In the genomic region with DNA sequence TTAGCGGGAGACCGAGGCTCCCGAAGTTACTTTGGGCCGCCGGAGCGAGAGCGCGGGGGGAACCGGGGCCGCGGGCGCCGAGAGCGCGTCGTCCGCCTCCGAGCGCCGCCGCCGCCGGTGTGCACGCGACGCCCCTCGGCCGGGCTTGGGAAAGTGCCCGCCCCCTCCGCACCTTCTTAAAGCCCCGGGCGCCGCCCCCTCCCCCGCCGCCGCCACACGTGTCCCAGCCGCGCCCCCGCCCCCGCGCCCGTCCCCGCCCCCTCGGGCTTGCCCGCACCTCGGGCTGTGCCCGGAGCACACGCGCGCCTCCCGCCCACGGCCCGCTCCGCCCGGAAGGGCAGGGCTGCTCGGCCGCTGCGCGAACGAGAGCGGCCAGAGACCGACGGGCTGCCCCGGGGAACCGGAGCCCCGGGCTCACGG, we compare ENCODE assay signal across 8 mouse cellular contexts. TPM values are rescaled to one million over a fixed set of nuclear protein-coding genes. Genes with fewer than 3 reads are reported as not detected.
DNase-seq lines count a peak whose midpoint lies in the region; ATAC-seq and TF ChIP-seq lines count a peak whose summit lies in the region.

Reln (minus strand) TSS at position 147 of the 420 bp plus-strand sequence.

- no peaks in the 10 kb centered on the region for H3K36me3 ChIP-seq in intestine, embryonic 16.5 days (ENCODE audit: control insufficient read depth, insufficient read depth, low read length)
- H3K36me3 ChIP-seq in liver, embryonic 14.5 days (replicated peaks; ENCODE audit: control insufficient read depth, insufficient read depth, low read depth): no peaks in the 10 kb centered on the region
- H3K36me3 ChIP-seq in stomach, embryonic 15.5 days: no peaks in the 10 kb centered on the region

- H3K27me3 ChIP-seq in intestine, embryonic 16.5 days (replicated peaks; ENCODE audit: control insufficient read depth, insufficient read depth, low read length): peaks cover 59% of the 10 kb centered on the region
- H3K27me3 ChIP-seq in liver, embryonic 14.5 days (ENCODE audit: control insufficient read depth, insufficient read depth, low read length): peaks cover 59% of the 10 kb centered on the region
- H3K27me3 ChIP-seq in stomach, embryonic 15.5 days (replicated peaks): peaks cover 61% of the 10 kb centered on the region

- no peaks in the 10 kb centered on the region for H3K9me3 ChIP-seq in intestine, embryonic 16.5 days (ENCODE audit: control insufficient read depth, low read length)
- no peaks in the 10 kb centered on the region for H3K9me3 ChIP-seq in liver, embryonic 14.5 days (ENCODE audit: control insufficient read depth, low read length)
- no peaks in the 10 kb centered on the region for H3K9me3 ChIP-seq in stomach, embryonic 15.5 days

- no peak for TF ChIP-seq CTCF in liver, embryonic 14.5 days (IDR thresholded peaks at IDR 0.05; ENCODE audit: low read depth)

- no peaks in the 10 kb centered on the region for H3K4me1 ChIP-seq in brown adipose tissue, adult 24 weeks (ENCODE audit: control insufficient read depth, insufficient read depth, insufficient read length, low read length)
- H3K4me1 ChIP-seq in intestine, embryonic 16.5 days (ENCODE audit: control insufficient read depth, insufficient read depth, low read length): peaks cover 15% of the 10 kb centered on the region
- H3K4me1 ChIP-seq in liver, embryonic 14.5 days (replicated peaks; ENCODE audit: control insufficient read depth in 2 of 2, insufficient read depth in 2 of 2, low read length in 1 of 2): peaks cover 37 to 38% of the 10 kb centered on the region in 2 experiments
- peaks cover 15% of the 10 kb centered on the region for H3K4me1 ChIP-seq in stomach, embryonic 15.5 days

- TF ChIP-seq EP300 in liver, embryonic 14.5 days (IDR thresholded peaks at IDR 0.05; ENCODE audit: low read depth): no peak

- peak within 1 kb of the TSS; percentile 47 for H3K4me3 ChIP-seq in brown adipose tissue, adult 24 weeks (ENCODE audit: insufficient read depth, low read depth, low read length)
- peak within 1 kb of the TSS; percentile 56 for H3K4me3 ChIP-seq in intestine, embryonic 16.5 days (ENCODE audit: low read length)
- peak within 1 kb of the TSS; percentile 66 to 67 for H3K4me3 ChIP-seq in liver, embryonic 14.5 days (ENCODE audit: insufficient read depth in 1 of 2, low read depth in 2 of 2, low read length in 2 of 2)
- peak within 1 kb of the TSS; percentile 50 for H3K4me3 ChIP-seq in stomach, embryonic 15.5 days (replicated peaks)

- 0 out of 2 replicates have a peak, but pooled peaks have one; percentile 6 for ATAC-seq in erythroblast, adult 5-6 weeks (replicated peaks; ENCODE audit: low FRiP score, poor library complexity, severe bottlenecking)
- peak; percentile 81 for ATAC-seq in intestine, embryonic 16.5 days
- peak; percentile 57 for ATAC-seq in liver, embryonic 14.5 days (ENCODE audit: insufficient read depth)
- peak; percentile 68 for ATAC-seq in stomach, embryonic 15.5 days (ENCODE audit: insufficient read depth, low FRiP score, low read depth)
- no peak for ATAC-seq in inflammation-experienced regulatory T-cells, adult 6 months

- WGBS in intestine, embryonic 16.5 days: 1% methylated on average over 47 of the region's 68 CpGs
- WGBS in liver, embryonic 14.5 days (ENCODE audit: insufficient replicate concordance): under 1% methylated on average over 54 of the region's 68 CpGs
- 0% methylated on average over 49 of the region's 68 CpGs for WGBS in stomach, embryonic 15.5 days

- H3K27ac ChIP-seq in brown adipose tissue, adult 24 weeks (replicated peaks; ENCODE audit: low read depth, low read length): no peak within 1 kb of the TSS
- H3K27ac ChIP-seq in intestine, embryonic 16.5 days (ENCODE audit: low read length): no peak within 1 kb of the TSS
- peak within 1 kb of the TSS; percentile 97 for H3K27ac ChIP-seq in liver, embryonic 14.5 days
- H3K27ac ChIP-seq in stomach, embryonic 15.5 days: no peak within 1 kb of the TSS

- H3K4me2 ChIP-seq in intestine, embryonic 16.5 days (ENCODE audit: low read depth, low read length): peak within 1 kb of the TSS; percentile 98
- H3K4me2 ChIP-seq in liver, embryonic 14.5 days (ENCODE audit: low read depth): peak within 1 kb of the TSS; percentile 80
- peak within 1 kb of the TSS; percentile 97 for H3K4me2 ChIP-seq in stomach, embryonic 15.5 days

- 0 out of 2 replicates have a peak within 1 kb of the TSS, but pooled peaks have one; percentile 15 for H3K9ac ChIP-seq in intestine, embryonic 16.5 days (ENCODE audit: low read depth, low read length)
- peak within 1 kb of the TSS; percentile 85 for H3K9ac ChIP-seq in liver, embryonic 14.5 days (replicated peaks)
- H3K9ac ChIP-seq in stomach, embryonic 15.5 days: no peak within 1 kb of the TSS

- no peak for DNase-seq in left cerebral cortex, adult 18-20 months (ENCODE audit: low spot score in 2 of 2)
- DNase-seq in left cerebral cortex, adult 9 months (ENCODE audit: low spot score in 2 of 2): no peak
- DNase-seq in liver, embryonic 14.5 days (ENCODE audit: low read depth in 3 of 3, low spot score in 3 of 3): no peak

RNA-seq across cellular contexts. Expression of gene Reln, which starts in this region (rescaled TPM):
- 10 to 100 TPM; 80.8 to 81.6 TPM for total RNA-seq in left cerebral cortex, adult 18-20 months (2021)
- 1.1 and 3.4 TPM in 2 replicates for polyA plus RNA-seq in brown adipose tissue, adult 24 weeks (2012; ENCODE audit: insufficient read depth, insufficient read length, missing spikeins)
- total RNA-seq in erythroblast, adult 5-6 weeks (2015; ENCODE audit: low replicate concordance): 272 and 297 TPM in 2 replicates
- total RNA-seq in erythroblast, adult 5-6 weeks (2017; ENCODE audit: low replicate concordance): 308 and 319 TPM in 2 replicates
- 1.7 and 2.0 TPM in 2 replicates for polyA plus RNA-seq in intestine, embryonic 16.5 days (2015; fragmentation: Nextera tagmentation; extraction: Ambion mirVana)
- polyA plus RNA-seq in liver, embryonic 14.5 days (2012; rRNA removed): 25.4 and 38.7 TPM in 2 replicates
- polyA plus RNA-seq in liver, embryonic 14.5 days (2014; fragmentation: Nextera tagmentation; extraction: Ambion mirVana): 25.7 and 27.4 TPM in 2 replicates
- 4.8 and 5.3 TPM in 2 replicates for polyA plus RNA-seq in stomach, embryonic 15.5 days (2015; fragmentation: Nextera tagmentation; extraction: Ambion mirVana)
- polyA plus RNA-seq in inflammation-experienced regulatory T-cells, adult 6 months (2017; shearing (Covaris generic)): under 1 TPM in 1 of 3 experiments, not detected in 2; 0.09 TPM
